Mouse (Mus musculus): ENCODE measurements at regions not wholly inside any gene's neighbourhood (a gene's known extent, or its start where the extent isn't known, plus 50 kb on each side); places are given as distances from the start of the nearest gene placed in this dataset.

GRCm38 (mm10) chr7:136433699-136434098, 460.7 kb upstream of the Mgmt start:
- TF ChIP-seq POLR2A (IDR thresholded peaks at IDR 0.05; ENCODE audit: insufficient read length, low read depth) (no peak), CEBPB (IDR thresholded peaks at IDR 0.05; ENCODE audit: insufficient read depth, poor library complexity, severe bottlenecking) (no peak), E2F4 (IDR thresholded peaks at IDR 0.05; ENCODE audit: insufficient read depth) (no peak), MYOG (IDR thresholded peaks at IDR 0.05; ENCODE audit: control insufficient read depth in 1 of 3, insufficient read depth in 1 of 3, insufficient read length in 2 of 3, low read depth in 2 of 3) (no peak), MAX (IDR thresholded peaks at IDR 0.05; ENCODE audit: low read depth) (no peak), TCF3 (IDR thresholded peaks at IDR 0.05; ENCODE audit: insufficient read length, low read depth) (no peak), POLR2AphosphoS2 (IDR thresholded peaks at IDR 0.05; ENCODE audit: insufficient read length, low read depth) (no peak), TCF12 (IDR thresholded peaks at IDR 0.05; ENCODE audit: insufficient read depth, poor library complexity, severe bottlenecking) (no peak), USF1 (IDR thresholded peaks at IDR 0.05; ENCODE audit: low read depth) (no peak), MYOD1 (IDR thresholded peaks at IDR 0.05; ENCODE audit: control insufficient read depth in 1 of 3, insufficient read length in 2 of 3, low read depth in 2 of 3) (no peak), REST (IDR thresholded peaks at IDR 0.05; ENCODE audit: insufficient read depth, insufficient read length) (no peak), SRF (IDR thresholded peaks at IDR 0.05; ENCODE audit: control insufficient read depth, insufficient read length, low read depth) (no peak)

Data from myocyte (in vitro differentiated cells).